Mouse (Mus musculus): ENCODE measurements around the gene Olfr149. TPM values are rescaled to one million over a fixed set of nuclear protein-coding genes. Genes with fewer than 3 reads are reported as not detected.

Olfr149 gene
- not detected for polyA plus RNA-seq (2017; shearing (Covaris generic))

GRCm38 (mm10) chr9:39707017-39707416 is at the start of gene Olfr149:
Gene Olfr149, minus strand, starts transcription at chr9:39707117.

GRCm38 (mm10) chr9:39745949-39746348 is 39.0 kb upstream of the Olfr149 start, which contains the start of gene Olfr967:
Gene Olfr967, plus strand, starts transcription at chr9:39746249.

GRCm38 (mm10) chr9:39730678-39731077 is 23.8 kb upstream of the Olfr149 start, which contains the start of gene Olfr150:
Gene Olfr150, plus strand, starts transcription at chr9:39730978.

GRCm38 (mm10) chr9:39711053-39711452 is 4.1 kb upstream of the Olfr149 start, which contains the start of gene Olfr965:
Gene Olfr965, plus strand, starts transcription at chr9:39711353.

GRCm38 (mm10) chr9:39666905-39667304 is 40.0 kb downstream of the Olfr149 start, which contains the start of gene Olfr963:
Gene Olfr963, plus strand, starts transcription at chr9:39667205.

Other genes with a start within 250 kb of the Olfr149 start
- gene Olfr955, start 235.2 kb downstream of the Olfr149 start, polyA plus RNA-seq (2017; shearing (Covaris generic)) = not detected
- gene Olfr44, start 213.1 kb downstream of the Olfr149 start, polyA plus RNA-seq (2017; shearing (Covaris generic)) = not detected
- gene Olfr957, start 191.3 kb downstream of the Olfr149 start, polyA plus RNA-seq (2017; shearing (Covaris generic)) = not detected
- gene Olfr958, start 153.1 kb downstream of the Olfr149 start, polyA plus RNA-seq (2017; shearing (Covaris generic)) = not detected
- not detected for gene Olfr959, start 131.5 kb downstream of the Olfr149 start, polyA plus RNA-seq (2017; shearing (Covaris generic))
- gene AW551984, start 102.7 kb downstream of the Olfr149 start, polyA plus RNA-seq (2017; shearing (Covaris generic)) = not detected
- gene Olfr148, start 96.5 kb downstream of the Olfr149 start, polyA plus RNA-seq (2017; shearing (Covaris generic)) = not detected
- not detected for gene Olfr960, start 85.7 kb downstream of the Olfr149 start, polyA plus RNA-seq (2017; shearing (Covaris generic))
- 0.30 TPM for gene Olfr961, start 62.0 kb downstream of the Olfr149 start, polyA plus RNA-seq (2017; shearing (Covaris generic))
- not detected for gene Olfr963, start 39.9 kb downstream of the Olfr149 start, polyA plus RNA-seq (2017; shearing (Covaris generic))
- gene Olfr965, start 4.2 kb upstream of the Olfr149 start, polyA plus RNA-seq (2017; shearing (Covaris generic)) = not detected
- not detected for gene Olfr150, start 23.9 kb upstream of the Olfr149 start, polyA plus RNA-seq (2017; shearing (Covaris generic))
- gene Olfr967, start 39.1 kb upstream of the Olfr149 start, polyA plus RNA-seq (2017; shearing (Covaris generic)) = not detected
- not detected for gene Olfr968, start 76.1 kb upstream of the Olfr149 start, polyA plus RNA-seq (2017; shearing (Covaris generic))
- not detected for gene Olfr969, start 83.8 kb upstream of the Olfr149 start, polyA plus RNA-seq (2017; shearing (Covaris generic))
- gene Olfr970, start 101.7 kb upstream of the Olfr149 start, polyA plus RNA-seq (2017; shearing (Covaris generic)) = not detected
- gene Olfr971, start 129.8 kb upstream of the Olfr149 start, polyA plus RNA-seq (2017; shearing (Covaris generic)) = not detected
- gene Olfr972, start 159.3 kb upstream of the Olfr149 start, polyA plus RNA-seq (2017; shearing (Covaris generic)) = not detected
- gene Olfr229, start 200.2 kb upstream of the Olfr149 start, polyA plus RNA-seq (2017; shearing (Covaris generic)) = not detected
- not detected for gene Olfr974, start 230.4 kb upstream of the Olfr149 start, polyA plus RNA-seq (2017; shearing (Covaris generic))
- not detected for gene Olfr975, start 244.9 kb upstream of the Olfr149 start, polyA plus RNA-seq (2017; shearing (Covaris generic))